Mouse (Mus musculus): Measurements from ENCODE around the gene Phf12.

The Phf12 gene

GRCm38 (mm10) chr11:78073577-78074276 lies 91.2 kb downstream of the Phf12 start:
- no peak for DNase-seq (ENCODE audit: low spot score)

DNA sequence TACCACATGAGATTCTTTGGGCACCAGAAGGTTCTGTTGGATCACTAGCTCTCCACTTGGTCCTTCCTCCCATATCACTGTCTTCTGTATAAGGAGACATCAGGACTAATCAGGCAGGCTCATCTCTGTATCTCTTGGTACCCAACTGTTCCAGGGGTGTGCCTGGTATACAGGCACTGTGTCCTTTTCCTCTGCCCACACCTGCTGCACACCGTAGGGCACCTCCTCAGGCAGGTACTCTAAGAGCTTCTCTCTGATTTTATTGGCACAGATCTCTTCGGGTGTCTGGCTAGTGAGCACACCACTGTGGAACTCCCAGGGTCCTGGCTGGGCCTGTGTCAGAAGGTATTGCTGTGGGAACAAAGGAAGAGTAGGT lies 91.7 kb downstream of the Phf12 start:
- no peak for DNase-seq (ENCODE audit: low spot score)

- DNase-seq (ENCODE audit: low spot score): no peak
These were observed 92.1 kb downstream of the Phf12 start for GRCm38 (mm10) chr11:78074666-78075065.

Measured in MN1 (cell line).